Mouse (Mus musculus) urinary bladder, postnatal 4 days (tissue): ENCODE data around the gene Tmem242.
A peak's percentile ranks its signal among the peaks of the same experiment; 100 is the strongest.
"Not testable (repeated sequence)": the region's sequence is repeated elsewhere in the genome, so short reads cannot be mapped to it uniquely, and the experiment has no call there.

Experiments used
- DNase-seq, 2 experiments: peaks; one replicate each; pipeline ENCODE4 v3.0.0; 2021 to 2022; ENCODE audit warnings: low spot score in 2 of 2

The Tmem242 gene

GRCm38 (mm10) chr17:5440159-5440971, at the start of gene Tmem242:
Tmem242 (minus strand) TSS chr17:5440259.
- peak; percentile 84 to 89 for DNase-seq

- no peak for DNase-seq
Measured at GRCm38 (mm10) chr17:5488156-5488555, 48.1 kb upstream of the Tmem242 start.

- DNase-seq = no peak
Measured at GRCm38 (mm10) chr17:5484663-5485062, 44.6 kb upstream of the Tmem242 start.

- DNase-seq = no peak
Measured at GRCm38 (mm10) chr17:5483456-5483855, 43.4 kb upstream of the Tmem242 start.

GRCm38 (mm10) chr17:5475960-5476725, 36.1 kb upstream of the Tmem242 start:
- no peak for DNase-seq

DNA sequence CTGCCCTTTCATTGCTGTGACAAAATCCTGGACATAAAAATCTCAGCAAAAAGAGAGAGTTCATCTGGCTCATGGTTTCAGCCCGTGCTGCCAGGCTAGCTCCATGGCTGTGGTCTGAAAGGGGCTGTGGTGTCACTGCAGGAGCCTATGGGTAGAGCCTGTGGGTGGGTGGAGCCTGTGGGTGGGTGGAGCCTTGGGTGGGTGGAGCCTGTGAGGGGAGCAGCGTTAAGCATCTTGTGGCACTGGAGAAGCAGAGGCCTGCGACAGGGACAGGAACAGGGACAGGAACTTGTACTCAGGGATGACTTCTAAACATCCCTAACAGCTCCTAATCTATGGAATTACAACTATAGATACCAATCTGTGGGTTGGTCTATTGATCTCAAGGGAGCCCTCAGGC, 32.2 kb upstream of the Tmem242 start:
- no peak for DNase-seq

GRCm38 (mm10) chr17:5467177-5467576, 27.1 kb upstream of the Tmem242 start:
- DNase-seq = no peak

- no peak for DNase-seq
Measured at GRCm38 (mm10) chr17:5466736-5467135, 26.7 kb upstream of the Tmem242 start.

DNA sequence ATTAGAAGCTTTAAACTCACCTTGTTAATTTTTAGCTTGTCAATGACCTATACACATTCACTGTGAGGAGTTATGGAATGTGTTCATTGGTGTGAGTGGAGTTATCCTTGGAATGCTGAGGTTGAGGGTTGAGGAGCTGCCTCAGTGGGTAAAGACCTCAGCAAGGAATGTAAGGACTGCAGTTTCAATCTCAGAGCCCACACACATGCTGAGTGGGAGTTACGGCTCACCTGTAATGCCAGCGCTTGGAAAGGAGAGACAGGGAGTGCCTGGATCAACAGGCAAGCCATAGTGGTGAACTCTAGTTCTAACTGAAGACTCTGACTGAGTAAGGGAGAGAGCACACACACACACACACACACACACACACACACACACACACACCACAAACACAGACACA, 23.9 kb upstream of the Tmem242 start:
- DNase-seq = no peak

DNA sequence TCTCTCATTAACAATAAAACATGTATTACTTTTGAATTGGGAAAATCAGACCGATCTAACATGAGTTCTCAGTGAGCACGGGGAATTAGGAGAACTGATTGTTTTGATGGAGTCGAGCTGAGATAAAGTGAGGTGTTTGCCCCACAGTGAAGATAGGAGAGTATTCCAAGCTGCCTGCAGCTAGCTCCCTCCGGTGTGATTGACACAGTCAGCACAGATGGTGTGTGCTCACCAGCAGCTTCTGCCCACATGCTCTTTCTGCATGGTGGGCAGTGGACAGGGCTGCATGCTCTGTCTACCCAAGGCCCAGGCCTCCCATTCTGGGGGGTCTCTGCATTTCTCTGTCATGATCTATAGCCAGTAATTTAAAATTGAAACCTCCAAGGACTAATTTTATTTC, 13.6 kb upstream of the Tmem242 start:
- no peak for DNase-seq

DNA sequence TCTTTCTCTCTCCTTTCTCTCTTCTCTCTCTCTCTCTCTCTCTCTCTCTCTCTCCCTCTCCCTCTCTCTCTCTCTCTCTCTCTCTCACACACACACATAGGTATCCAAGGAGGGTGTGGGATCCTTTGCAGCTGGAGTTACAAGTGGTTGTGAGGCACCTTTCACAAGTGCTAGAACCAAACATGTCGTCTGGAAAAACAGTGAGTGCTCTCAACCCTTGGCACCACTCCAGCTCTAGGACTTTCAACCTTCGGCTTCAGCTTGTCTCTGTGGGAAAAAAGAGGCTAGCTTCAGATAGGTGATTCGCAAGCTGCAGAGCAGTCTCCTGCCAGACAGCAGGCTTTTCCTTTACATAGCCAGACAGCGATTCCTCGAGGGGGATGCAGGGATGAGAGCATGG, 3.7 kb upstream of the Tmem242 start:
- DNase-seq = peak in 1 of 2 experiments; percentile 44

- DNase-seq = peak in 1 of 2 experiments; percentile 30
Measured at GRCm38 (mm10) chr17:5443260-5443659, 3.2 kb upstream of the Tmem242 start.

GRCm38 (mm10) chr17:5442403-5442802, 2.3 kb upstream of the Tmem242 start:
- not testable (repeated sequence) for DNase-seq

GRCm38 (mm10) chr17:5439831-5440158, 264 bp downstream of the Tmem242 start:
- DNase-seq = no peak

DNA sequence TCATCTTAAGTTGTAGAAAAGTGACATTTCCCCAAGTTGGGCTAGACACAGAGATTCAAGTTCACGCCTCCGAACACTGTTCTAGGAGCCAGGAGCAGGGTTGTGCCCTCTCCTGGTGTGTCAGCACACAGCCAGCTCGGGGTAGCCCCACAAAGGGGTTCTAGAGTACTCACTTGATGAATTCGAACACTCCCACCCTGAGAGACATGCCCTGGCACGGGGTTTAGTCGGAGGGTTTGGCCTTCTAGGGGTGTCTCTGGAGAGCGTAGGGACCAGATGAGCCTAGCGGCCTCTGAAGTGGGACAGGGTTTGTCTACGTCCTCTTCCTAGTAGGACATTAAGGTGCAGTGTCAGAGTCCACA, 10.3 kb downstream of the Tmem242 start:
- no peak for DNase-seq

DNA sequence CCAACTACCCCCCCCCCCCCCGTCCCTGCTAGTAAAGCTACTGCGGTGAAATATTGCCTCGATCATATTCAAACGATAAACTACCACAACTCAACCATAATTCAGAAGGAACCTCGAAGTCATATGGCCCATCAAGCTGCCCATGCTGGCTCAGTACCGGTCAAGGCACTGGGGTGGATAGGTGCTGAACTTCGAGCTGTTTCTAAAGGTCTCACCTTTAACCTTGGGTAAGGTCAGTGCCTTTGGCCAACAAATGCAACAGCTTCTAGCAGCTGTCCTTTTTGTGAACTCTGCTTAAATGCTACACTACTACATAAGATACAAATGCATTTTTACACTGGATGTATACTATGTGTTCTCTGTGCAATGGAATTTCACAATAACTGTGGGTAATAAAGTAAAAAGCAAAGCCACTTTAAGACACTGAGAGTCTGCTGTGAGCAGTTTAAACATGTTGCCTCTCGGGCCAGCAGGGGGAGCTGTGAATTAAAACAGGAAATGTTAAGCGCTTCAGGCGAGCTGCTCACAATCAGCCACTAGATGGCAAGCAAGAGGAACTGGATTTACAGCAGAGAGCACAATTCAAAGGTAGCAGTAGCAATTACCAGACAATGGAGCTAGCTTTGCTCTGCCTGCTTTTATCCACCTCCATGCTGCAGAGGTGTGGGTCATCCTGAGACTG, 10.8 kb downstream of the Tmem242 start:
- peak; percentile 77 to 90 for DNase-seq

- no peak for DNase-seq
Measured at GRCm38 (mm10) chr17:5425204-5425603, 14.9 kb downstream of the Tmem242 start.

DNA sequence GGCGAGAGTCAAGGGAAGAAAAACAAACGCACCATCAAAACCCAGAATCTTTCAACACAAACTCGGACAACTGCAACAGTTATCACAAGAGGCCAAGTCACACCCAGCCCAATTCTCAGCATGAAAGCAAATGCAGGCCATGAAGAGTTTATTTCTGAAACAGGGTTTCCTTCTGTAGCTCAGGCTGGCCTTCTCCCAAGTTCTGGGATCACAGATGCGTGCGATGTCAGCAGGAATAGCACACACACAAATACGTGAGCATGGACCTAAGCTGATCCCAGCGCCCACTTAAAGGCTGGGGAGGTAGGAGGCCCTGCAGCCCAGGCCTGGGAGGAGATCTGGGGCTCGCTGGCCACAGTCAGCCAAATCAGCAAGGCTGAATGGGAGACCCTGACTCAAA, 15.9 kb downstream of the Tmem242 start:
- no peak for DNase-seq

- no peak for DNase-seq
Measured at GRCm38 (mm10) chr17:5421835-5422234, 18.2 kb downstream of the Tmem242 start.

DNA sequence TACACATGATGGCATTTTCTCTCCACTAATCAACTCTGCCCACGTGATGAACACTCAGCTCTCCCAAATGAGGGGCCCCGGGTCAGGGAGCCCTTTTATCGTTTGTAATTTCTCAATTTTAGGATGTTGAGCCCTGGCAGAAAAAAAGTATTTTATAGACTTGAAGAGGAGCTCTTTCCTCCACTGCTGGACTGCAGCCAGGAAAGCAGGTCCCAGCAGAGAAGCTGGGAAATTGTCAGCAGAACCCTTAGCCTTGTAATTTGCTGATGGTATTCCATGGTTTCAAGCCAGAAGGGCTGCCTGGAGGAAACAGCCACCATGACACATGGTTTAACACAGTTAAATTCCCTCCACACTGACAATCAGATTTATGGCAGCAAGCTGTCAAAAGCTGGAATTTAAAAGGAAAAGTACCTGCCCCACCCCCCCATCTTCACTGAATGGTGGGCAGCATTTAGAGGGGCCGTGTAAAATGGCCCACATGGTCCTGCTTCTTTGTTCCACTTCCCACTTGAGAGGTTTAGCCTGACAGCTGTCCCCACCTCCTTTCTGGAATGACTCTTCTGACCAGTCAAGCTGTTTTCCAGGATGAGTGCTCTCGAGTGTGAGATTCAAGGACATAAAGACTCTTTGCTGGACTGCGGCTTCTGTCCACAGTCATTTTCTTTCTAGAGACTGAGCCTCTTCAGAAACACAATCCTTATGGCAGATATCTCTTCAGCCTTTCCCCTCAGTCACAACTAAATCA, 20.1 kb downstream of the Tmem242 start:
- no peak for DNase-seq

DNA sequence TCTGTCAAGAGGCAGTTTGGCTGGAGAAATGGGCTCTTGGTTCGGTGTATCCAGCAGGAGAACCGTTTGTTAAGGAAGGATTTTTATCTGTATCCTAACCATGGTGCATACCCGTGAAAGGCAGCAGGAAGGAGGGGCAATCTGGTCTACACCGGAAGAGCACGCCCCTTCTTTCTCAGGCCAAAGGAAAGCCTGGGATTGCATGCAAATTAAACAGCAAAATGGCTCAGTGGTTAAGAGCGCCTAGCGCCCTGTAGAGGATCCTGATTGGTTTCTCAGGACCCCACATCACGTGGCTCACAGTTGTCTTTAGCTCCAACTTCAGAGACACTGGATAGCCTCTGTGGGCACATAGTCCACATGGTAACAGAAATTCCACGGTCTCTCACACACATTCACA, 21.0 kb downstream of the Tmem242 start:
- DNase-seq = no peak

DNA sequence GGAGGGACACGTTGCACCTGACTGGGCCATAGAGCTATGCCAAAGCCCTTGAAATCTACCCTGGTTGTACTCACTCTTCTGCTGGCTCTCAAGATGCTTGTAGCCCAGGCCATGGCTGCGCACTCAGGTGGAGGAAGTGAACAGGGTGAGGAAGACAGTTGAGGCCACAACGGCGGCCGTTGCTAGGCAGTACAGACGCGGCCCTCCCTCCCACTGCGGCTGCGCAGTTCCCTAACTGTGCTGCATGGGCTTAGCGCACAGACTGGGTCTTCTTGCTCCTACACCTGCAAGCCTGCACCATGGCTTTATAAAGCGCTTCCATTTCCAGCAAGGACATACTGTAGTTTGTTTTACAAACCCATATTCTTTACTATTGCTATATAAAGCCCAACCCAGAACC, 21.5 kb downstream of the Tmem242 start, which contains the start of gene Ldhal6b:
Ldhal6b (minus strand) TSS at position 223 of the 400 bp plus-strand sequence.
- DNase-seq = no peak
